Mouse (Mus musculus) midbrain, embryonic 16.5 days (tissue): Measurements from ENCODE around the gene Tcp11l2. TPM values are rescaled to one million over a fixed set of nuclear protein-coding genes. Genes with fewer than 3 reads are reported as not detected.
A peak's percentile ranks its signal among the peaks of the same experiment; 100 is the strongest.

Source experiments
- ATAC-seq: fragments of 200-750 bp; cut with Nextera tagmentation; 2 replicates; pipeline ENCODE4 v1.8.0; 2017; ENCODE audit warnings: moderate TSS enrichment
- H3K27ac ChIP-seq: fragments of 300-500 bp; sonication (generic); 2 replicates; pipeline ENCODE4 v1.5.1; 2014; ENCODE audit warnings: mild to moderate bottlenecking, low read length, mixed read lengths
- H3K27me3 ChIP-seq: fragments of 300-500 bp; sonication (generic); 2 replicates; pipeline ENCODE4 v1.6.1; 2014; ENCODE audit warnings: low read depth, low read length, mixed read lengths; ENCODE audit not compliant: control insufficient read depth, insufficient read depth
- H3K36me3 ChIP-seq: fragments of 300-500 bp; sonication (generic); 2 replicates; pipeline ENCODE4 v1.6.1; 2014; ENCODE audit warnings: mild to moderate bottlenecking, low read length, moderate library complexity, mixed read lengths; ENCODE audit not compliant: control insufficient read depth, insufficient read depth
- H3K4me1 ChIP-seq: fragments of 300-500 bp; sonication (generic); 2 replicates; pipeline ENCODE4 v1.6.1; 2014; ENCODE audit warnings: mild to moderate bottlenecking, low read length, mixed read lengths; ENCODE audit not compliant: control insufficient read depth, insufficient read depth
- H3K4me2 ChIP-seq: fragments of 300-500 bp; sonication (generic); 2 replicates; pipeline ENCODE4 v1.6.1; 2014; ENCODE audit warnings: mild to moderate bottlenecking, low read length, mixed read lengths
- H3K4me3 ChIP-seq: fragments of 300-500 bp; sonication (generic); 2 replicates; pipeline ENCODE4 v1.5.1; 2014; ENCODE audit warnings: low read depth, mild to moderate bottlenecking, low read length, moderate library complexity, mixed read lengths
- H3K9ac ChIP-seq: fragments of 300-500 bp; sonication (generic); 2 replicates; pipeline ENCODE4 v1.6.1; 2014; ENCODE audit warnings: low read depth, low read length, mixed read lengths
- H3K9me3 ChIP-seq: fragments of 300-500 bp; sonication (generic); replicated peaks from 2 replicates; pipeline ENCODE4 v1.6.1; 2014; ENCODE audit warnings: mild to moderate bottlenecking, low read length, mixed read lengths; ENCODE audit not compliant: control insufficient read depth, poor library complexity, severe bottlenecking
- WGBS: fragments of 180-500 bp; shearing (Covaris S2); extraction: QIAGEN DNeasy Blood & Tissue Kit; methylation state at CpG from one replicate; pipeline ENCODE4 v1.1.7; 2014; 5-methylcytosine and 5-hydroxymethylcytosine counted together
- polyA plus RNA-seq: library from polyadenylated mRNA; unstranded; fragments of >200 nt; fragmentation: Nextera tagmentation; extraction: Ambion mirVana; gene quantifications from 2 replicates; pipeline ENCODE4 v1.2.1, GENCODE M21; 2015

Tcp11l2 gene
- polyA plus RNA-seq, 1 experiment from 2014 or later = 22.7 TPM

GRCm38 (mm10) chr10:84632005-84632404 lies 55.6 kb downstream of the Tcp11l2 start:
- Histone ChIP-seq H3K36me3 (peaks cover 18% of the 10 kb centered on the region), H3K9me3 (no peaks in the 10 kb centered on the region), H3K4me2 (no peak overlapping the region)

GRCm38 (mm10) chr10:84636656-84637055 lies 60.2 kb downstream of the Tcp11l2 start:
- H3K27ac ChIP-seq = no peak overlapping the region
- no peaks in the 10 kb centered on the region for H3K27me3 ChIP-seq
- H3K9ac ChIP-seq = no peak overlapping the region
- H3K9me3 ChIP-seq = no peaks in the 10 kb centered on the region
- WGBS = 94% methylated on average over 10 of the region's 10 CpGs
- no peak overlapping the region for H3K4me3 ChIP-seq
- no peak for ATAC-seq
- H3K4me2 ChIP-seq = no peak overlapping the region
- peaks cover 22% of the 10 kb centered on the region for H3K36me3 ChIP-seq
- H3K4me1 ChIP-seq = no peaks in the 10 kb centered on the region

More at GRCm38 (mm10) chr10:84632005-84632404, 55.6 kb downstream of the Tcp11l2 start:
- Histone ChIP-seq H3K4me1 (no peaks in the 10 kb centered on the region), H3K27ac (no peak overlapping the region), H3K4me3 (no peak overlapping the region), H3K9ac (no peak overlapping the region), H3K27me3 (no peaks in the 10 kb centered on the region)
- no peak for ATAC-seq
- 83% methylated on average over 4 of the region's 4 CpGs for WGBS

- H3K9ac ChIP-seq = no peak overlapping the region
- H3K36me3 ChIP-seq = peaks cover 14% of the 10 kb centered on the region
- 89% methylated on average over 4 of the region's 4 CpGs for WGBS
- no peaks in the 10 kb centered on the region for H3K27me3 ChIP-seq
- no peaks in the 10 kb centered on the region for H3K9me3 ChIP-seq
- no peak overlapping the region for H3K27ac ChIP-seq
- no peak for ATAC-seq
- no peak overlapping the region for H3K4me2 ChIP-seq
- no peak overlapping the region for H3K4me3 ChIP-seq
- no peaks in the 10 kb centered on the region for H3K4me1 ChIP-seq
These were observed 62.0 kb downstream of the Tcp11l2 start for GRCm38 (mm10) chr10:84638382-84638781.

- no peak overlapping the region for H3K27ac ChIP-seq
- no peaks in the 10 kb centered on the region for H3K9me3 ChIP-seq
- no peak overlapping the region for H3K4me3 ChIP-seq
- 85% methylated on average over 4 of the region's 4 CpGs for WGBS
- no peak overlapping the region for H3K9ac ChIP-seq
- ATAC-seq = no peak
- no peaks in the 10 kb centered on the region for H3K4me1 ChIP-seq
- no peak overlapping the region for H3K4me2 ChIP-seq
- H3K27me3 ChIP-seq = no peaks in the 10 kb centered on the region
- H3K36me3 ChIP-seq = peaks cover 12% of the 10 kb centered on the region
These were observed 63.3 kb downstream of the Tcp11l2 start for GRCm38 (mm10) chr10:84639525-84640287.

- H3K4me1 ChIP-seq = no peaks in the 10 kb centered on the region
- no peak overlapping the region for H3K27ac ChIP-seq
- ATAC-seq = no peak
- WGBS = 57% methylated on average over 7 of the region's 7 CpGs
- no peaks in the 10 kb centered on the region for H3K27me3 ChIP-seq
- no peak overlapping the region for H3K9ac ChIP-seq
- H3K4me3 ChIP-seq = no peak overlapping the region
- no peak overlapping the region for H3K4me2 ChIP-seq
- H3K9me3 ChIP-seq = no peaks in the 10 kb centered on the region
- peaks cover 10% of the 10 kb centered on the region for H3K36me3 ChIP-seq
These were observed 64.4 kb downstream of the Tcp11l2 start for GRCm38 (mm10) chr10:84640861-84641260.

GRCm38 (mm10) chr10:84641576-84641975 lies 65.2 kb downstream of the Tcp11l2 start:
- Histone ChIP-seq H3K9ac (no peak overlapping the region), H3K9me3 (no peaks in the 10 kb centered on the region), H3K27me3 (no peaks in the 10 kb centered on the region), H3K4me2 (no peak overlapping the region), H3K4me3 (no peak overlapping the region), H3K4me1 (no peaks in the 10 kb centered on the region), H3K27ac (no peak overlapping the region), H3K36me3 (peaks cover 10% of the 10 kb centered on the region)
- ATAC-seq = no peak
- 80% methylated on average over 2 of the region's 2 CpGs for WGBS

GRCm38 (mm10) chr10:84645940-84646339 lies 69.5 kb downstream of the Tcp11l2 start:
- Histone ChIP-seq H3K36me3 (peaks cover 14% of the 10 kb centered on the region), H3K9ac (no peak overlapping the region), H3K27me3 (no peaks in the 10 kb centered on the region), H3K4me1 (no peaks in the 10 kb centered on the region), H3K27ac (no peak overlapping the region), H3K9me3 (no peaks in the 10 kb centered on the region), H3K4me2 (no peak overlapping the region), H3K4me3 (no peak overlapping the region)
- ATAC-seq = no peak
- 73% methylated on average over 8 of the region's 8 CpGs for WGBS

GRCm38 (mm10) chr10:84646506-84647102 lies 70.2 kb downstream of the Tcp11l2 start:
- Histone ChIP-seq H3K9me3 (no peaks in the 10 kb centered on the region), H3K4me3 (no peak overlapping the region), H3K27ac (no peak overlapping the region; the same call in 1 of the 2 replicates), H3K27me3 (no peaks in the 10 kb centered on the region), H3K4me2 (no peak overlapping the region), H3K36me3 (peaks cover 14% of the 10 kb centered on the region), H3K4me1 (no peaks in the 10 kb centered on the region), H3K9ac (no peak overlapping the region)
- WGBS = 62% methylated on average over 12 of the region's 12 CpGs
- ATAC-seq = 0 out of 2 replicates have a peak, but pooled peaks have one; percentile 45

GRCm38 (mm10) chr10:84647264-84647663 lies 70.8 kb downstream of the Tcp11l2 start:
- 88% methylated on average over 5 of the region's 5 CpGs for WGBS
- H3K9me3 ChIP-seq = no peaks in the 10 kb centered on the region
- no peaks in the 10 kb centered on the region for H3K27me3 ChIP-seq
- H3K27ac ChIP-seq = no peak overlapping the region
- no peak overlapping the region for H3K9ac ChIP-seq
- no peak for ATAC-seq
- no peaks in the 10 kb centered on the region for H3K4me1 ChIP-seq
- H3K4me2 ChIP-seq = no peak overlapping the region
- H3K4me3 ChIP-seq = no peak overlapping the region
- H3K36me3 ChIP-seq = peaks cover 14% of the 10 kb centered on the region
